Mouse (Mus musculus): ENCODE results near the gene Tmx1.

Tmx1 gene

GRCm38 (mm10) chr12:70486716-70487480, 34.0 kb downstream of the Tmx1 start:
- DNase-seq, result no peak

GRCm38 (mm10) chr12:70492441-70492840, 39.5 kb downstream of the Tmx1 start:
- DNase-seq, result no peak

GRCm38 (mm10) chr12:70494494-70495281, 41.8 kb downstream of the Tmx1 start:
- peak; percentile 16 to 23 for DNase-seq

GRCm38 (mm10) chr12:70495282-70495922, 42.5 kb downstream of the Tmx1 start:
- no peak for DNase-seq

- DNase-seq, result no peak
These were observed 45.2 kb downstream of the Tmx1 start for GRCm38 (mm10) chr12:70498091-70498490.

- DNase-seq, result no peak
These were observed 53.1 kb downstream of the Tmx1 start for GRCm38 (mm10) chr12:70505971-70506370.

- no peak for DNase-seq
These were observed 59.1 kb downstream of the Tmx1 start for GRCm38 (mm10) chr12:70512023-70512422.

GRCm38 (mm10) chr12:70512431-70512830, 59.5 kb downstream of the Tmx1 start:
- DNase-seq, result no peak
